Mouse (Mus musculus): ENCODE data around the gene Bcdin3d.

Gene Bcdin3d

GRCm38 (mm10) chr15:99474576-99474926 is at the start of gene Bcdin3d:
Gene Bcdin3d, minus strand, starts transcription at chr15:99474730.
- peak; percentile 95 for DNase-seq

GRCm38 (mm10) chr15:99520306-99520705 is 45.8 kb upstream of the Bcdin3d start:
- DNase-seq: no peak

GRCm38 (mm10) chr15:99519626-99520025 is 45.1 kb upstream of the Bcdin3d start:
- DNase-seq: no peak

GRCm38 (mm10) chr15:99517715-99518114 is 43.2 kb upstream of the Bcdin3d start:
- no peak for DNase-seq

GRCm38 (mm10) chr15:99516715-99517114 is 42.2 kb upstream of the Bcdin3d start:
- DNase-seq: no peak

GRCm38 (mm10) chr15:99511797-99512525 is 37.4 kb upstream of the Bcdin3d start:
- no peak for DNase-seq

GRCm38 (mm10) chr15:99510621-99511020 is 36.1 kb upstream of the Bcdin3d start:
- DNase-seq: no peak

- DNase-seq: no peak
These were observed 35.3 kb upstream of the Bcdin3d start for GRCm38 (mm10) chr15:99509840-99510239.

GRCm38 (mm10) chr15:99505324-99506095 is 31.0 kb upstream of the Bcdin3d start:
- no peak for DNase-seq

GRCm38 (mm10) chr15:99503256-99503655 is 28.7 kb upstream of the Bcdin3d start:
- DNase-seq: no peak

- no peak for DNase-seq
These were observed 27.8 kb upstream of the Bcdin3d start for GRCm38 (mm10) chr15:99502311-99502831.

GRCm38 (mm10) chr15:99501292-99502260 is 27.0 kb upstream of the Bcdin3d start:
- DNase-seq: no peak

- no peak for DNase-seq
These were observed 25.8 kb upstream of the Bcdin3d start for GRCm38 (mm10) chr15:99500320-99500719.

GRCm38 (mm10) chr15:99499726-99500125 is 25.2 kb upstream of the Bcdin3d start:
- no peak for DNase-seq

GRCm38 (mm10) chr15:99498781-99499180 is 24.3 kb upstream of the Bcdin3d start:
- no peak for DNase-seq

GRCm38 (mm10) chr15:99498356-99498755 is 23.8 kb upstream of the Bcdin3d start:
- no peak for DNase-seq

GRCm38 (mm10) chr15:99497527-99498242 is 23.2 kb upstream of the Bcdin3d start:
- no peak for DNase-seq

- peak; percentile 44 for DNase-seq
These were observed 22.5 kb upstream of the Bcdin3d start for GRCm38 (mm10) chr15:99497061-99497460.

- DNase-seq: no peak
These were observed 10.2 kb upstream of the Bcdin3d start for GRCm38 (mm10) chr15:99484745-99485144.

GRCm38 (mm10) chr15:99475814-99476213 is 1.3 kb upstream of the Bcdin3d start:
- no peak for DNase-seq

GRCm38 (mm10) chr15:99473801-99474575 is 542 bp downstream of the Bcdin3d start:
- no peak for DNase-seq

All from thymus, postnatal 14 days (tissue).